Mouse (Mus musculus): Measurements from ENCODE around the gene Slc2a4. TPM values are rescaled to one million over a fixed set of nuclear protein-coding genes. Genes with fewer than 3 reads are reported as not detected.

The Slc2a4 gene
- polyA plus RNA-seq, 1 experiment from 2014 or later, result 4.4 TPM

DNA sequence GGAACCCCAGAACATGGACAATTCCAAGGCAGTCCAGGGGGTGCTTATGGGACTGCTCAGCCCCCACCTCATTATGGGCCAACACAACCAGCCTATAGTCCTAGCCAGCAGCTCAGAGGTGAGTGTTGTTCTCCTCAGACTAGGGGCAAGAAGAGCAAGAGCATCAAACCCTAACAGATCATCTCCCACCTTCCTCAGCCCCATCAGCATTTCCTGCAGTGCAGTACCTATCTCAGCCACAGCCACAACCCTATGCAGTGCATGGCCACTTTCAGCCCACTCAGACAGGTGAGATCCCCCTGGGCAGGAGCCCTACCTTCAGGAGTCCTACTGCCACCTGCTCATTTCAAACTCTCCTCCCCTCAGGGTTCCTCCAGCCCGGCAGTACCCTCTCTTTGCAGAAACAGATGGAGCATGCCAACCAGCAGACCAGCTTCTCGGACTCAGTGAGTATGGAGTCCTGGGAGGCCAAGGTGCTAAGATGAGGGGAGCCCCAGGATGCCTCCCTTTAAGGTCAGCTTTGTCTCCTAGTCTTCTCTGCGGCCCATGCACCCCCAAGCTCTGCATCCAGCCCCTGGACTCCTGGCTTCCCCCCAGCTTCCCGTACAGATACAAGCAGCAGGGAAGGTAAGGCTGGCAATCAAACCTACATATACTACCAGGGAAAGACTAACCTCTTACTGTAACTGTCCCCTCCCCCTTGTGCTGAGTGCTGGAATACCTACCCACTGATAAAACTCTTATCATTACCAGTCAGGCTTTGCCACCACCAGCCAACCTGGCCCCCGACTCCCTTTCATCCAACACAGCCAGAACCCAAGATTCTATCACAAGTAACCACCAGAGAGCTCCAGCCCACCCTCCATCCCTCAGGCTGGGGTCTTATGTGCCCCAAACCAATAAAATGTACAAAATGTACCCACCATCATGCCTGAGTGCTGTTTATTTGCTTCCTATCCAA lies 32.0 kb downstream of the Slc2a4 start:
- no peak overlapping the region for H3K27ac ChIP-seq
- H3K4me1 ChIP-seq (replicated peaks), result peaks cover 53% of the 10 kb centered on the region
- peak overlapping the region; percentile 100; the same call in 1 of the 2 replicates for H3K4me2 ChIP-seq (replicated peaks)
- no peaks in the 10 kb centered on the region for H3K27me3 ChIP-seq
- no peaks in the 10 kb centered on the region for H3K9me3 ChIP-seq
- peak overlapping the region; percentile 94 for H3K4me3 ChIP-seq (replicated peaks)
- no peak for ATAC-seq
- peaks cover 70% of the 10 kb centered on the region for H3K36me3 ChIP-seq
- H3K9ac ChIP-seq (replicated peaks), result no peak overlapping the region
- WGBS, result 76% methylated on average over 5 of the region's 5 CpGs

DNA sequence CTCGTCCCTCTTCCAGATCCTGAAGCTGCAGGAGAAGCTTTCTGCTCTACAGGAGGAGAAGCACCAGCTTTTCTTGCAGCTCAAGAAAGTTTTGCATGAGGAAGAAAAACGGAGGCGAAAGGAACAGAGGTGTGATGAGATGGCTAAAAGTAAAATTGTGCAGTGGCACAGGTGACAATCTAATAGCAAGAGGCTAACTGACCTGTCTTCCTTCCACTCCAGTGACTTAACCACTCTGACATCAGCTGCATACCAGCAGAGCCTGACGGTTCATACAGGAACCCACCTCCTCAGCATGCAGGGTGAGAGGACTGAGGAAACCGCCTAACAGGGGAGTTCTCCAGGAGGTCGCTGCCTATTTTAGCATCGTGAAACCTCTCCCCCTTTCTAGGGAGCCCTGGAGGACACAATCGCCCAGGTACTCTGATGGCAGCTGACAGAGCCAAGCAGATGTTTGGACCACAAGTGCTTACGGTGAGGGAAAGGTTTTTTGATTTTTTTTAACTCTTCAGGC lies 33.0 kb downstream of the Slc2a4 start:
- WGBS, result 41% methylated on average over 9 of the region's 9 CpGs

DNA sequence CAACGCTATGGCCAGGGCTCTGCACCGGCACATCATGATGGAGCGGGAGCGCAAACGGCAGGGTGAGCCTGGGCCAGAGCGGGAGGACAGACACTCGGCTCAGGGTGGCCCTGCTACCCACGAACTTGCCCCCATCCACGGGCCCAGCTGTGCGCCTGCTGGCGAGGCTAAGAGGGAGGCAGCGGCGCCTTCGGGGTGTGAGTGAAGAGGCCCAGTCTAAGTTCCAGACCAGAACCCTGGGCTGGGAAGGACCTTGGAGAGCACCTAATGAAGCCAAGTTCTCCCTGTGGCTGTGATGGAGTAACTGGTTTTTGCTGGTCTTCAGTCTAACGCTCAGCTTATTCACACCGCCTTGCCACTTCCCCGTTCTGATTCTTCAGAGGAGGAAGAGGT lies 33.6 kb downstream of the Slc2a4 start:
- Histone ChIP-seq H3K9ac (replicated peaks) (peak overlapping the region; percentile 94), H3K9me3 (no peaks in the 10 kb centered on the region), H3K27ac (peak overlapping the region; percentile 89), H3K4me3 (replicated peaks) (peak overlapping the region; percentile 94), H3K4me1 (replicated peaks) (peaks cover 43% of the 10 kb centered on the region), H3K36me3 (peaks cover 85% of the 10 kb centered on the region), H3K4me2 (replicated peaks) (peak overlapping the region; percentile 100), H3K27me3 (no peaks in the 10 kb centered on the region)
- WGBS, result 2% methylated on average over 17 of the region's 17 CpGs
- no peak for ATAC-seq

More for the DNA sequence above, 33.0 kb downstream of the Slc2a4 start:
- Histone ChIP-seq H3K4me3 (replicated peaks) (peak overlapping the region; percentile 94), H3K36me3 (peaks cover 79% of the 10 kb centered on the region), H3K4me1 (replicated peaks) (peaks cover 50% of the 10 kb centered on the region), H3K27ac (no peak overlapping the region), H3K9ac (replicated peaks) (peak overlapping the region; percentile 94), H3K9me3 (no peaks in the 10 kb centered on the region), H3K27me3 (no peaks in the 10 kb centered on the region), H3K4me2 (replicated peaks) (peak overlapping the region; percentile 100)
- ATAC-seq, result no peak

DNA sequence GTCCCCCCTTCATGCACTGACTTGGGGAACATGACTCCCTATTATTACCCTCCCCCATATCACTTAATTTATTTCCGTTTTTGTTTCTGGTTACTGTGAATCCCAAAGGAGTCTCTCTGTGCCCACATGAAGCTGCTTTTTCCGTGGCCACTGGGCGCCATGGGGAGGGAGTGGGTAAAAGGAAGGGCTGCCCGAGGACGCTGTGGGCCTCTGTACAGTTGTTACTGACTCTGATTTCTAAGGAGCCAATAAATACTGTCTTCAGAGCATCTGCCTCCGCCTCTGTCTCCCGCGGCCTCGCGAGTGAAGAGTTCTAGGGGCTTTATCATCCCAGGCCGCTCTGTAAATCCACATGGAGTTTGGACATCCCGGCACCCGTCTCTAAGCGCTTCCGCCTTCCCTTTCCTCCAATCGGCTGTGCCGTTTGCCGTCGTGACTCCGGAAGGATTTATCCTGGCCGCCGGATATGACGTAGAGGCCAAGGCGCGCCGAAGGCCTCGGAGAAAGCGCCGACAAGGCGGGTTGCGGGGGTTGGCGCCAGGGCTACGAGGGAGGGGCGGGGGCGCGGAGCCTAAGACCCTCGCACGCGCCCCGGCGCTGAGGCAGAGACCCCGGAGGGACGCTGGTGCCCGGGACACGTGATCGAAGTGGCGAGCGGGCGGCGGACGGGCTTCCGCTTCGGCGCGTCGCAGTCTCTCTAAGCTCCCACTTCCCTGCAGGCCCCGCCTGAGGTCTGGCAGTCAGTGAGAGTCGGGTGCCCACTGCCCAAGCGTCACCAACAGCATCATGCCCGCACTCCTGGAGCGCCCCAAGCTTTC lies 34.2 kb downstream of the Slc2a4 start, which contains the start of gene Gps2:
TSS of gene Gps2 (plus strand) at position 335 of the 818 bp plus-strand sequence.
- H3K27ac ChIP-seq, result peak within 1 kb of the TSS; percentile 89
- H3K9ac ChIP-seq (replicated peaks), result peak within 1 kb of the TSS; percentile 94
- H3K27me3 ChIP-seq, result no peaks in the 10 kb centered on the region
- H3K4me1 ChIP-seq (replicated peaks), result peaks cover 37% of the 10 kb centered on the region
- H3K36me3 ChIP-seq, result peaks cover 87% of the 10 kb centered on the region
- H3K4me3 ChIP-seq (replicated peaks), result peak within 1 kb of the TSS; percentile 94
- peak within 1 kb of the TSS; percentile 100 for H3K4me2 ChIP-seq (replicated peaks)
- ATAC-seq, result peak; percentile 90
- 2% methylated on average over 54 of the region's 61 CpGs for WGBS
- no peaks in the 10 kb centered on the region for H3K9me3 ChIP-seq

DNA sequence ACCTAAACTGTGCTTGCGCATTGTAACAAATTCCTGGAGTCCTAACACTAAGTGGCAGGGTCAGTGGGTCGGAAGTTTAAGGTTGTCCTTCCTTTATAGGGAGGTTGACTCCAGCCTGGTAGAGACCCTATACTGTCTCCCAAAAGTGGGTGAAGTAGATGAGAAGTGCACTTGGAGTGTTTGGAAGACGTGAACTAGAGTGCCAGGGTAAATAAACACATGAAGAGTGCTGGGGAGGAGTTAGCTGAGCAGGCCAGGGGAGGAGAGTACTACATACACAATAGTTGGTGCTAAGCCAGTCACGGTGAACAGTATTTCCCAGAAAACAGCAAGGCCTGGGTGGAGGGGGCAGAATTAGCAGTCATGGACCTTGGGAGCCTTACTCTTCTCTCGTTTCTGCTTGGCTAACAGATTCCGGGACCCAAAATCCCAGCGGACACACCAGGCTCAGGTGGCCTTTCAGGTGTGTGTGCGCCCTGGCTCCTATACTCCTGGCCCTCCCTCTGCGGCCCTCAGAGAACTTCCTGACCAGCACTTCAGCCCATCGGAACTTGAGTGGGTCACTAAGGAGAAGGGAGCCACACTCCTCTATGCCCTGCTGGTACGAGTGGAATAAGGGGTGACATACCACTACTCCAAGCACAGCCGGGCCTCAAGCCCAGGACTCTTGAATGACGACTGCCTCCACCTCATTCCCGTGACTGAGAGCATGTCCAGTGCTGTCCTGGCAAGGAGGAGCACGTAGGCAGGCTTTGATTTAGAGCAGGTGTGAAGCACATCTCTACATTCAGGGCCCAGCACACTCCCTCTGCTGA lies 35.1 kb downstream of the Slc2a4 start:
- H3K27me3 ChIP-seq, result no peaks in the 10 kb centered on the region
- peak overlapping the region; percentile 94 for H3K4me3 ChIP-seq (replicated peaks)
- no peaks in the 10 kb centered on the region for H3K9me3 ChIP-seq
- H3K9ac ChIP-seq (replicated peaks), result peak overlapping the region; percentile 42; the same call in 1 of the 2 replicates
- H3K27ac ChIP-seq, result 0 out of 2 replicates have a peak overlapping the region, but pooled peaks have one; percentile 89
- peak overlapping the region; percentile 100 for H3K4me2 ChIP-seq (replicated peaks)
- WGBS, result 81% methylated on average over 15 of the region's 15 CpGs
- peaks cover 33% of the 10 kb centered on the region for H3K4me1 ChIP-seq (replicated peaks)
- peaks cover 87% of the 10 kb centered on the region for H3K36me3 ChIP-seq
- ATAC-seq, result peak; percentile 40

DNA sequence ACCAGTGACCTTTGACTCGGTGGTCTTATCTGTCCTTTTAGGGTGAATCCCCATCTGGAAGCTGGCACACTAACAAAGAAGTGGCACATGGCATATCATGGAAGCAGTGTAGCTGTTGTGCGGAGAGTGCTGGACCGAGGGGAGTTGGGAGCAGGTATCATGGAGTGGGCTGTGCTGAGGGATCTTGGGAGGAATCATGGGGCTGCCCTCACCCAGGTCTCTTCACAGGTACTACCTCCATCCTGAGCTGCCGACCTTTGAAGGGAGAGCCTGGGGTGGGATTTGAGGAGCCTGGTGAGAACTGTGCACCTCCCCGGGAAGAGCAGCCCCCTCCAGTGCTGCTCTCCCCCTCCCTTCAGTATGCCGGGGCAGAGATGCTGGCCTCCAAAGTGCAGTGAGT lies 36.3 kb downstream of the Slc2a4 start:
- Histone ChIP-seq H3K4me1 (replicated peaks) (peaks cover 33% of the 10 kb centered on the region), H3K27ac (no peak overlapping the region), H3K4me3 (replicated peaks) (no peak overlapping the region), H3K9ac (replicated peaks) (no peak overlapping the region), H3K4me2 (replicated peaks) (no peak overlapping the region), H3K27me3 (no peaks in the 10 kb centered on the region), H3K9me3 (no peaks in the 10 kb centered on the region), H3K36me3 (peaks cover 87% of the 10 kb centered on the region)
- no peak for ATAC-seq
- WGBS, result 97% methylated on average over 6 of the region's 6 CpGs

DNA sequence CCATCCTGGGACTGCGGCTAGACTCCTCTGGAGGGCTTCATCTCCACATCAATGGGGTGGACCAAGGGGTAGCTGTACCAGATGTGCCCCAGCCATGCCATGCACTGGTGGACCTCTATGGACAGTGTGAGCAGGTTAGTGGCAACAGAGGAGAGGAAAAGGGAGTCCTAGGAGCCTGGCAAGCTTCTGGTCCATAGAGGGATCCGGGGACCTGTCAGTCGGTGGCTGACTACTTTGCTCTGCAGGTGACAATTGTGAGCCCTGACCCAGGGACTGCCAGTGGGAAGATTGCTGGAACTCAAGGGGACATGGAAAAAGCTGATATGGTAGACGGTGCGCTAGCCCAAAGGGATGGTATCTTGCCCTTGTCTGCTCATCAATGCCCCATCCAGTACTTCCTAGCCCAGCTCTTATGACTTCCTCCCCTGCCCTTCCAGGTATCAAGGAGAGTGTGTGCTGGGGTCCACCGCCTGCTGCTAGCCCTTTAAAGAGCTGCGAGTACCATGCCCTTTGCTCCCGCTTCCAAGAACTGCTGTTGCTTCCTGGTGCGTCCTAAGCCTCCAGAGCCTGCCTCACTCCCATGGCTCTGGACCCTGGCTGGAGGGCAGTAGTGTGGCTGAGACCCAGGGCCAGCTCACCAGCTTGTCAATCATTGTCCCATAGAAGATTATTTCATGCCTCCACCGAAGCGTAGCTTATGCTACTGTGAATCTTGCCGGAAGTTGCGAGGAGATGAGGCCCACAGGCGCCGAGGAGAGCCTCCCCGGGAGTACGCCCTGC lies 37.0 kb downstream of the Slc2a4 start:
- no peak for ATAC-seq
- Histone ChIP-seq H3K36me3 (peaks cover 87% of the 10 kb centered on the region), H3K27me3 (no peaks in the 10 kb centered on the region), H3K9ac (replicated peaks) (no peak overlapping the region), H3K4me3 (replicated peaks) (no peak overlapping the region), H3K27ac (no peak overlapping the region), H3K4me1 (replicated peaks) (peaks cover 28% of the 10 kb centered on the region), H3K4me2 (replicated peaks) (no peak overlapping the region), H3K9me3 (no peaks in the 10 kb centered on the region)
- 96% methylated on average over 17 of the region's 17 CpGs for WGBS

DNA sequence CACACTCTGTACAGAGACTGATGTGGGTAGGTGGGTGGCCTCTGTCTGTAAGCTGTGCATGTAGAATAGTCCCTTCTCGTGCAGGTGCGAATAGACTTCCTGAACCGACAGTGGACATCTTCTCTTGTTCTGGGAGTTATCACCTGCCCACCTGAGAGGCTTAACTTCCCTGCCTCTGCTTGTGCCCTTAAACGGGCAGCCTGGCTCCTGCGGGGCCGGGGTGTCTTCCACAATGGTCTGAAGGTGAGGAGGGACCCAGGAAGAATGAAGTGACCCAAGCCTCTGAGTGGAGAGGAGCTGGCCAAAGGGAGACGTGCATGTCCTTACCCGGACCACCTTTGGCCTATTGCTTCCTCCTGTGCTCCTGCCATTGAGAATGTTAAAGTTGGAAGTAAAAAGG lies 37.8 kb downstream of the Slc2a4 start:
- ATAC-seq, result no peak
- Histone ChIP-seq H3K4me1 (replicated peaks) (peaks cover 20% of the 10 kb centered on the region), H3K9me3 (no peaks in the 10 kb centered on the region), H3K9ac (replicated peaks) (no peak overlapping the region), H3K27me3 (no peaks in the 10 kb centered on the region), H3K4me3 (replicated peaks) (no peak overlapping the region), H3K27ac (no peak overlapping the region), H3K4me2 (replicated peaks) (no peak overlapping the region), H3K36me3 (peaks cover 87% of the 10 kb centered on the region)
- 95% methylated on average over 8 of the region's 8 CpGs for WGBS

DNA sequence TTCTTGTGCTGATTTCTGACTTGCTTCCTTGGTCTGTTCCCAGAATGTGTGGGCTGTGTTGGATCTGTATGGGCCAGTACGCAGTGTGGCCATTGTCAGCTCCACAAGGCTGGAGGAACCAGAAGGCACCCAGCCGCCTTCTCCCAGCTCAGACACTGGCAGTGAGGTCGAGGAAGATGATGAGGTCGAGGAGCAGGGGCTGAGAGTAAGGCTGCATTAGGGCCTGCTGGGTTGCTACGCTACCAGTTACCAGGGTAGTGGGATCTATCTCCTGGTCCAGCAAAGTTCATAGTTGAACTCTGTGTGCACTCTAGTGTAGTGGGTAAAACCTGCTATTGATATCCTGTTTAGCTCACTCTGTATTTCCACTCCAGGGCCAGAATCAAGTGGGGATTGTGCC lies 38.8 kb downstream of the Slc2a4 start:
- no peak for ATAC-seq
- WGBS, result 92% methylated on average over 5 of the region's 5 CpGs
- H3K27ac ChIP-seq, result no peak overlapping the region
- no peak overlapping the region for H3K9ac ChIP-seq (replicated peaks)
- H3K27me3 ChIP-seq, result no peaks in the 10 kb centered on the region
- peaks cover 92% of the 10 kb centered on the region for H3K36me3 ChIP-seq
- H3K4me2 ChIP-seq (replicated peaks), result no peak overlapping the region
- no peak overlapping the region for H3K4me3 ChIP-seq (replicated peaks)
- no peaks in the 10 kb centered on the region for H3K9me3 ChIP-seq
- H3K4me1 ChIP-seq (replicated peaks), result peaks cover 10% of the 10 kb centered on the region

DNA sequence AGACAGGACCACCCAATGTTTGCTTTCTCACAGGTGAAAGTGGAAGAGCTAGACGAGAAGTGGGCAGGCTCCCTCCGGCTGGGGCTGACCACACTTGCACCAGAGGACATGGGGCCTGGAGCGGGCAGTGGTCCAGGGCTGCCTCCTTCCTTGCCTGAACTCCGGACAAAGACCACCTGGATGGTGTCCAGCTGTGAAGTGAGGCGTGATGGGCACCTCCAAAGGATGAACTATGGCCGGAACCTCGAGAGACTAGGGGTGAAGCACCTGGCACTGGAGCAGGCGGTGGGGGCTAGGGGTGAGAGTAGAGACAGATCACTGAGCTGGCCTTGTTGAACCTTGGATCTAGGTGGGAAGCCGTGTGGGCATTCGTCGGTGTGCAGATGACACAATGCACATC lies 39.3 kb downstream of the Slc2a4 start:
- ATAC-seq, result no peak

More for the DNA sequence above, 39.3 kb downstream of the Slc2a4 start:
- peaks cover 97% of the 10 kb centered on the region for H3K36me3 ChIP-seq
- WGBS, result 96% methylated on average over 11 of the region's 11 CpGs
- H3K4me3 ChIP-seq (replicated peaks), result no peak overlapping the region
- H3K27me3 ChIP-seq, result no peaks in the 10 kb centered on the region
- no peak overlapping the region for H3K27ac ChIP-seq
- no peaks in the 10 kb centered on the region for H3K9me3 ChIP-seq
- H3K4me1 ChIP-seq (replicated peaks), result peaks cover 10% of the 10 kb centered on the region
- no peak overlapping the region for H3K4me2 ChIP-seq (replicated peaks)
- H3K9ac ChIP-seq (replicated peaks), result no peak overlapping the region

Measured in midbrain, embryonic 13.5 days (tissue).